Mouse (Mus musculus): ENCODE results near the gene Usf1. TPM values are rescaled to one million over a fixed set of nuclear protein-coding genes. Genes with fewer than 3 reads are reported as not detected.

The Usf1 gene
- total and polyA plus RNA-seq, 3 experiments: 37.4 to 73.7 (median 54.9) TPM

DNA sequence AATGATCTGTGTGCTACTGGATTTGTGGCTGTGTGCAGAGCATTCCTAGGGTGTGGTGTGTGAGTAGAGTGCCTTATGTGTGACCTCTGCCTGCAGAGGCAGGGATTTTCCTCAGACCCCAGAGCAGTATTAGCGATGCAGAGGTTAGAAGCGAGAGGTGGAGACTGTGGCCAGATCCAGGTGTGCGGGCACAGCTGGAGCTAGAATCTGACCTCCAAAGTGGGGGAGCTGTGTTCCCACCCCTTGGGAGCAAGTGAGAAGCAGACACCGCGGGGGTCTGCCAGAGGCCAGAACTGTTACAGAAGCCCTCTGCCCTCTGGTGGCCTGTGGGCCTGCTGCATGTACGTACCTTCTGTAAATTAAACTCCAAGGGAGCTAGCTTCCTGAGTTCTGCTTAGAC lies 24.0 kb upstream of the Usf1 start:
- dilution Hi-C loops (cut with MboI; ENCODE audit: extremely low pct_ligation_motif_present, extremely low pct_unique_long_range_greater_than_20kb, low sequenced_read_pairs) (no loop called here), in situ Hi-C loops (cut with MboI; ENCODE audit: low pct_ligation_motif_present, low pct_unique_long_range_greater_than_20kb, low sequenced_read_pairs) (no loop called here)
- H3K9me3 ChIP-seq (replicated peaks; ENCODE audit: low read length): no peaks in the 10 kb centered on the region
- TF ChIP-seq SIN3A (IDR thresholded peaks at IDR 0.05; ENCODE audit: low read length) (0 out of 2 replicates have a peak, but pooled peaks have one; percentile 1), JUND (conservative IDR thresholded peaks at IDR 0.05; ENCODE audit: low read depth, low read length) (no peak), IRF4 (IDR thresholded peaks at IDR 0.05; ENCODE audit: low read depth, low read length) (no peak), CHD1 (IDR thresholded peaks at IDR 0.05; ENCODE audit: low read depth, low read length) (no peak), SMC3 (IDR thresholded peaks at IDR 0.05; ENCODE audit: low read depth, low read length) (peak; percentile 70), TCF12 (IDR thresholded peaks at IDR 0.05; ENCODE audit: low read depth, low read length) (peak; percentile 77), GABPA (IDR thresholded peaks at IDR 0.05; ENCODE audit: insufficient replicate concordance, low read depth, low read length) (no peak), ELF1 (IDR thresholded peaks at IDR 0.05; ENCODE audit: low read depth, low read length) (no peak), RAD21 (IDR thresholded peaks at IDR 0.05; ENCODE audit: low read depth, low read length) (peak; percentile 55), MXI1 (IDR thresholded peaks at IDR 0.05; ENCODE audit: low read depth, low read length) (no peak; the same call in 1 of the 2 replicates), CTCF (conservative IDR thresholded peaks at IDR 0.05 in 1 of 2, IDR thresholded peaks at IDR 0.05 in 1 of 2; ENCODE audit: low read depth in 2 of 2, low read length in 2 of 2) (peak; percentile 29 to 82; a peak in 3 of 4 replicates), E2F4 (IDR thresholded peaks at IDR 0.05; ENCODE audit: insufficient replicate concordance, low read depth, low read length) (no peak), HCFC1 (IDR thresholded peaks at IDR 0.05; ENCODE audit: low read depth, low read length) (no peak), NRF1 (IDR thresholded peaks at IDR 0.05; ENCODE audit: low read depth, low read length) (no peak), MAZ (IDR thresholded peaks at IDR 0.05; ENCODE audit: low read depth, low read length) (peak; percentile 43; the same call in 1 of the 2 replicates), POLR2A (IDR thresholded peaks at IDR 0.05; ENCODE audit: low read depth, low read length) (no peak), ETS1 (conservative IDR thresholded peaks at IDR 0.05; ENCODE audit: low read depth, low read length) (0 out of 2 replicates have a peak, but pooled peaks have one; percentile 19), USF1 (IDR thresholded peaks at IDR 0.05; ENCODE audit: low read depth, low read length) (no peak)
- peak overlapping the region in 1 of 3 experiments; percentile 25 for H3K4me3 ChIP-seq (replicated peaks in 1 of 3; ENCODE audit: low read depth in 2 of 3, low read length in 2 of 3, poor library complexity in 1 of 3)
- no peaks in the 10 kb centered on the region for H3K27me3 ChIP-seq (replicated peaks)
- H3K36me3 ChIP-seq (replicated peaks in 1 of 2; ENCODE audit: control insufficient read depth in 1 of 2, insufficient read depth in 1 of 2, low read length in 1 of 2): peaks cover 0 to 9% of the 10 kb centered on the region in 2 experiments
- H3K27ac ChIP-seq (ENCODE audit: insufficient read depth, low read depth): peak overlapping the region; percentile 39
- H3K79me2 ChIP-seq (replicated peaks; ENCODE audit: control insufficient read depth, extremely low read depth, insufficient read depth, poor library complexity, severe bottlenecking): peaks cover 26% of the 10 kb centered on the region
- H3K9ac ChIP-seq (ENCODE audit: insufficient read depth, low read depth): 0 out of 2 replicates have a peak overlapping the region, but pooled peaks have one; percentile 57
- DNase-seq (ENCODE audit: extremely low read depth): peak; percentile 71
- H3K4me2 ChIP-seq (ENCODE audit: insufficient read depth, low read depth, poor library complexity, severe bottlenecking): peak overlapping the region; percentile 74
- peaks cover 43 to 69% of the 10 kb centered on the region in 2 experiments for H3K4me1 ChIP-seq (ENCODE audit: control insufficient read depth in 1 of 2, insufficient read depth in 2 of 2)

DNA sequence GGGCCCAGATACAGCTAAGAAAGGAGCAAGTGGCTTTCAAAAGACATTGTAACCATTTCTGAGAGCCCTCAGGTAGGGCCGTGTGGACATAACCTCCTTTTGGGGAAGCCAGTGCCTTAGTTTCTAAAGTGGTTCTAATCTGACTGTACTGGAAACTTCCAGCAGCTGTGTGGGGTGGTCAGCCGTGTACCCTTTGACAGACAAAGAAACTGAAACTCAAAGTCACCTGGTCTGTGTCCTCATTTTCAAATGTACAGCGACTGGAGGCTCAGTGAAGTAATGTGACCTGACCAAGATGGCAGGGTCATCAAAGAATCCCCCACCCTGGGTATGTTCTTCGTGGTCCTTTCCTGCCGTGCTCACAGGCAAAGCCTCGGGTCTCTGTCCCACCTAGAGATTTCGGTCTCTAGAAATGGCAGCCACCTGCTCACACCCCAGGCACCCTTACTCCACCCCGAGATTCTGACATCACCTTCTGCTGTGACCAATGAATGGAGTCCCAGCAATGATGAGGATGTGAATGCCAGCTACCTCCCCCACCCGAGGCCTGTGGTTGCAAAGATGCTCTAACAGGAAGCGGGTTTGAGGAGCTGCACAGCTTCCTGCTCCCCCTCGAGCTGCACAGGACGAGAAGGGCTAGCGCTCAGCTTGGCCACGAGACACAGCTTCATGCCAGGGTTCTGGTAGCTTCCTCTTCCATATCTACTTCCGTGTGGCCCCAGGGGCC lies 22.6 kb upstream of the Usf1 start, which contains the start of gene Arhgap30:
Arhgap30 (plus strand) TSS at position 579 of the 727 bp plus-strand sequence.
- peak within 1 kb of the TSS; percentile 85 for H3K27ac ChIP-seq (ENCODE audit: insufficient read depth, low read depth)
- peaks cover 40% of the 10 kb centered on the region for H3K79me2 ChIP-seq (replicated peaks; ENCODE audit: control insufficient read depth, extremely low read depth, insufficient read depth, poor library complexity, severe bottlenecking)
- H3K4me1 ChIP-seq (ENCODE audit: control insufficient read depth in 1 of 2, insufficient read depth in 2 of 2): peaks cover 40 to 67% of the 10 kb centered on the region in 2 experiments
- no peaks in the 10 kb centered on the region for H3K9me3 ChIP-seq (replicated peaks; ENCODE audit: low read length)
- peak within 1 kb of the TSS; percentile 74 for H3K4me2 ChIP-seq (ENCODE audit: insufficient read depth, low read depth, poor library complexity, severe bottlenecking)
- H3K4me3 ChIP-seq (replicated peaks in 1 of 3; ENCODE audit: low read depth in 2 of 3, low read length in 2 of 3, poor library complexity in 1 of 3): peak within 1 kb of the TSS; percentile 70 to 96 (median 88)
- peak within 1 kb of the TSS; percentile 93 for H3K9ac ChIP-seq (ENCODE audit: insufficient read depth, low read depth)
- in situ Hi-C loops (cut with MboI; ENCODE audit: low pct_ligation_motif_present, low pct_unique_long_range_greater_than_20kb, low sequenced_read_pairs): no loop called here
- dilution Hi-C loops (cut with MboI; ENCODE audit: extremely low pct_ligation_motif_present, extremely low pct_unique_long_range_greater_than_20kb, low sequenced_read_pairs): no loop called here
- peaks cover 11 to 22% of the 10 kb centered on the region in 2 experiments for H3K36me3 ChIP-seq (replicated peaks in 1 of 2; ENCODE audit: control insufficient read depth in 1 of 2, insufficient read depth in 1 of 2, low read length in 1 of 2)
- peak; percentile 99 for DNase-seq (ENCODE audit: extremely low read depth)
- H3K27me3 ChIP-seq (replicated peaks): no peaks in the 10 kb centered on the region
- TF ChIP-seq MXI1 (IDR thresholded peaks at IDR 0.05; ENCODE audit: low read depth, low read length): no peak; the same call in 1 of the 2 replicates
- TF ChIP-seq CTCF (conservative IDR thresholded peaks at IDR 0.05 in 1 of 2, IDR thresholded peaks at IDR 0.05 in 1 of 2; ENCODE audit: low read depth in 2 of 2, low read length in 2 of 2): no peak
- peak; percentile 91 for TF ChIP-seq ELF1 (IDR thresholded peaks at IDR 0.05; ENCODE audit: low read depth, low read length)
- peak; percentile 73; the same call in 1 of the 2 replicates for TF ChIP-seq TBP (conservative IDR thresholded peaks at IDR 0.05; ENCODE audit: low read depth, low read length)
- peak; percentile 91 for TF ChIP-seq MAZ (IDR thresholded peaks at IDR 0.05; ENCODE audit: low read depth, low read length)
- TF ChIP-seq CHD2 (IDR thresholded peaks at IDR 0.05; ENCODE audit: low read length): peak; percentile 67
- peak; percentile 22; the same call in 1 of the 2 replicates for TF ChIP-seq NRF1 (IDR thresholded peaks at IDR 0.05; ENCODE audit: low read depth, low read length)
- TF ChIP-seq EP300 (IDR thresholded peaks at IDR 0.05; ENCODE audit: low read length): peak; percentile 95
- TF ChIP-seq MYC (IDR thresholded peaks at IDR 0.05; ENCODE audit: low read depth, low read length): peak; percentile 83
- no peak for TF ChIP-seq GABPA (IDR thresholded peaks at IDR 0.05; ENCODE audit: insufficient replicate concordance, low read depth, low read length)
- no peak for TF ChIP-seq UBTF (IDR thresholded peaks at IDR 0.05; ENCODE audit: low read depth, low read length)
- TF ChIP-seq USF1 (IDR thresholded peaks at IDR 0.05; ENCODE audit: low read depth, low read length): peak; percentile 60
- no peak; the same call in 1 of the 2 replicates for TF ChIP-seq POLR2AphosphoS2 (IDR thresholded peaks at IDR 0.05; ENCODE audit: low read depth, low read length)
- peak; percentile 86 for TF ChIP-seq POLR2A (IDR thresholded peaks at IDR 0.05; ENCODE audit: low read depth, low read length)
- TF ChIP-seq USF2 (conservative IDR thresholded peaks at IDR 0.05; ENCODE audit: low read depth, low read length): no peak
- TF ChIP-seq JUN (IDR thresholded peaks at IDR 0.05; ENCODE audit: insufficient read depth, low read depth, low read length): peak; percentile 56; the same call in 1 of the 2 replicates
- no peak for TF ChIP-seq KAT2A (IDR thresholded peaks at IDR 0.05; ENCODE audit: insufficient replicate concordance, low read length)
- TF ChIP-seq HCFC1 (IDR thresholded peaks at IDR 0.05; ENCODE audit: low read depth, low read length): peak; percentile 75
- no peak for TF ChIP-seq PAX5 (IDR thresholded peaks at IDR 0.05; ENCODE audit: low read length)
- peak; percentile 98 for TF ChIP-seq ETS1 (conservative IDR thresholded peaks at IDR 0.05; ENCODE audit: low read depth, low read length)
